In genomic region chr3:109672925-109673324, GRCm38 (mm10) we compare ENCODE assay signal across 22 mouse cellular contexts.
"Had no signal": no experiment of that assay in that cellular context is flagged by ENCODE, and none has a peak within 500 bp of the region (broad histone marks: within the 10 kb centered on the region; RNA-seq: fewer than 3 reads in every experiment).

No protein-coding gene starts in this region.

- DNase-seq: kidney, adult 2 months; kidney, postnatal 25 days; layer of hippocampus, postnatal 36 days; liver; lung, adult 2 months; lung, postnatal 4 days; midbrain, embryonic 14.5 days; retina, postnatal 1 day; right cerebral cortex, postnatal 25 days; spleen, adult 18-20 months; thymus, postnatal 25 days had no signal

- H3K9ac ChIP-seq: limb, embryonic 12.5 days; liver, embryonic 12.5 days; liver, embryonic 15.5 days; neural tube, embryonic 12.5 days; neural tube, embryonic 15.5 days; stomach, embryonic 15.5 days had no signal

- H3K4me2 ChIP-seq: limb, embryonic 12.5 days; liver, embryonic 12.5 days; liver, embryonic 15.5 days; midbrain, embryonic 11.5 days; neural tube, embryonic 12.5 days; neural tube, embryonic 15.5 days; stomach, embryonic 15.5 days had no signal

- H3K27me3 ChIP-seq: limb, embryonic 12.5 days; liver, embryonic 12.5 days; liver, embryonic 15.5 days; neural tube, embryonic 12.5 days; neural tube, embryonic 15.5 days; stomach, embryonic 15.5 days had no signal

- ATAC-seq: intestine, postnatal 0 days; liver, embryonic 12.5 days; lung, postnatal 0 days had no signal

- H3K4me3 ChIP-seq: left cerebral cortex, adult 2 months; limb, embryonic 12.5 days; liver, embryonic 12.5 days; liver, embryonic 15.5 days; neural tube, embryonic 12.5 days; neural tube, embryonic 15.5 days; stomach, embryonic 15.5 days had no signal

- H3K27ac ChIP-seq: kidney, postnatal 0 days; left cerebral cortex, adult 2 months; limb, embryonic 12.5 days; liver, embryonic 12.5 days; liver, embryonic 15.5 days; neural tube, embryonic 12.5 days; neural tube, embryonic 15.5 days; stomach, embryonic 15.5 days had no signal

- H3K9me3 ChIP-seq: limb, embryonic 12.5 days; liver, embryonic 12.5 days; liver, embryonic 15.5 days; neural tube, embryonic 12.5 days; neural tube, embryonic 15.5 days; stomach, embryonic 15.5 days had no signal

- H3K36me3 ChIP-seq: limb, embryonic 12.5 days; liver, embryonic 12.5 days; liver, embryonic 15.5 days; neural tube, embryonic 12.5 days; neural tube, embryonic 15.5 days; stomach, embryonic 15.5 days had no signal

- H3K4me1 ChIP-seq: limb, embryonic 12.5 days; liver, embryonic 12.5 days; liver, embryonic 15.5 days; neural tube, embryonic 12.5 days; neural tube, embryonic 15.5 days; stomach, embryonic 15.5 days had no signal
